Mouse (Mus musculus) heart, adult 18-20 months (tissue): ENCODE data around the gene Zbtb3. TPM values are rescaled to one million over a fixed set of nuclear protein-coding genes. Genes with fewer than 3 reads are reported as not detected.

Experiments used
- DNase-seq, 2 experiments: peaks; one replicate each; pipeline ENCODE4 v3.0.0; 2021 to 2022; ENCODE audit warnings: mixed read lengths in 1 of 2
- total RNA-seq, 2 experiments: library from RNA; stranded (reverse); gene quantifications; 2 replicates each; pipeline ENCODE4 v1.2.3; 2021

Gene Zbtb3
- total RNA-seq, 2 experiments from 2014 or later: 0.79 to 1.6 TPM

- DNase-seq: peak; percentile 83 to 86
Measured at GRCm38 (mm10) chr19:8839908-8840791, 37.8 kb downstream of the Zbtb3 start.

GRCm38 (mm10) chr19:8841012-8841411 is 38.7 kb downstream of the Zbtb3 start:
- DNase-seq: no peak

GRCm38 (mm10) chr19:8842961-8843360 is 40.6 kb downstream of the Zbtb3 start:
- peak; percentile 43 to 45 for DNase-seq

DNA sequence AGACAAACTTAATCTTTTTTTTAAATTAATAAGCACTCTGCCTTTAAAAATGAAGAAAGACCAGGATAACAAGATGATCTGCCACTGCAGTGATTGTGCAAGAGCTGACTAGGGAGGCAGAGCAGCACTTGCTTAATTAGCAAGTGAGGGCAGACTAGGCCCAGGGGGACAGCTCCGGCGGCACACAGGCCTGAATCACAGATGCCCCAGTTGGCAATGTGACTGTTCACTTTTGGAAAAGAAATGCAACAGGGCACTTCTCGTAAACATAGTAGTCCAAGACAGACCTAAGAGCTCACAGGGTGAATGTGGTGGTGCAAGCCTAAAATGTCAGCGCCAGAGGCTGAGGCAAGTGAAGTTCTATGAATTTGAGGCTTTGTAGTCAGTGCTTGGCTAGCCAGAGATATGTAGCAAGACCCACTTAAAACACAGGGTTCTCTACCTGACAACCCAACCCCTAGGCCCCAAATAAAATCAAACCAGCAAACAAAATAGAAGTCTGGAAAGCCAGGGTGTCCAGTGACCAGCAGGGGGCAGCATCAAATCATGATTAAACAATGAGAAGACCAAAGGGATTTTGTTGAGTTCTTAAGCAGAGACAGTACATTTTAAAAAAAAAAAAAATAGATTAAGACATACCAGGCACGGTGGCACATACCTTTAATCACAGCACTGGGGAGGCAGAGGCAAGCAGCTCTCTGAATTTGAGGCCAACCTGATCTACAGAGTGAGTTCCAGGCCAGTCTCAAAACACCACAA is 42.2 kb downstream of the Zbtb3 start:
- DNase-seq: peak; percentile 69 to 94

DNA sequence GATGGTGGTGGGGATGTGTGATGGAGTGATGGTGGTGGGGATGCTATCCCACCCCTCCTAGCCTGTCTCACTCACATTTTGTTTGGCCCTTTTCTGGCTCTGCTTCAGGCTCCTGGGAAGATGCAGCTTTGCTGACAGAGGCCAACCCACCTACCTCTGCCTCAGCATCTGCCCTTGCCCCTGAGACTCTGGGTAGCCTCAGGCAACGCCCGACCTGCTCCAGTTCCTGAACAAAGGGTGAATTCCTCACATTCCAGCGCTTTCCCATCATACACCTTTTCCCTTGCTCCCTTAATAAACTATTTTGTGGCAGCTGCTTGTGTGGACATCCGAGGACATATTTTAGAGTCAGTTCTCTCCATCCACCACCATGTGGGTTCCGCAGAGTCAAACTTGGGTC is 46.0 kb downstream of the Zbtb3 start:
- no peak for DNase-seq

GRCm38 (mm10) chr19:8850402-8850901 is 48.1 kb downstream of the Zbtb3 start, which contains the start of gene Lrrn4cl:
Lrrn4cl (plus strand) TSS chr19:8850768.
- DNase-seq: peak; percentile 47 to 72

GRCm38 (mm10) chr19:8851639-8852038 is 49.3 kb downstream of the Zbtb3 start:
- peak in 1 of 2 experiments; percentile 24 for DNase-seq

DNA sequence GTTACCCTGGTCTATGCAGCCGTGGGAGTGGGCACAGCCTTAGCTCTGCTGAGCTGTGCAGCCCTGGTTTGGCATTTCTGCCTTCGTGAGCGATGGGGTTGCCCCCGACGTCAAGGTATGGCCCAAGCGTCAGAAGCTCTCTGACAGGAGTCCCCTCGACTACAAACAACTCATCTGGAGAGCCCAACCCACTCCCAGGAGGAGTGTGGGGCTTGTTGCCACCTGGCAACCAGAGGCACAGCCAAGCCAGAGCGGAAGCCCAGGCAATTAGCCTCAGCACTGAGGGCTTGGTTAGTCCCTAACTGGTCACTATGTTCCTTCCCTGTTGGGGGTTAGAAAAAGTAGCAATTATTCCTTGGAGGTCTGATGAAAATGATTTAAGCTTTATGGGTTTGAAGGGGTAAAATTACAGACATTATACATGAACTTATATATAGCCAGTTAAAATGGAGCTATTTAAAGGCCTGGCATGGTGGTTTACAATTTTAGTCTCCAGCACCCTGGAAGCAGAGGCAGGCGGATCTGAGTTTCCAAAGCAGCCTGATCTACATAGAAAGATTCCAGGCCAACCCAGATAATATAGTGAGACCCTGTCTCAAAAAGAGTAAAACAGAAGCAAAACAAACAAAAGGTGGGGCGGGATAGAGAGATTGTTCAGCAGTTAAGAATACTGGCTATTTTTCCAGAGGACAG is 50.0 kb downstream of the Zbtb3 start:
- peak; percentile 53 to 59 for DNase-seq

GRCm38 (mm10) chr19:8853117-8853516 is 50.8 kb downstream of the Zbtb3 start:
- no peak for DNase-seq

Other genes with a start within 250 kb of the Zbtb3 start
- gene Slc22a8, start 211.3 kb upstream of the Zbtb3 start, total RNA-seq: not detected
- gene Slc22a6, start 184.5 kb upstream of the Zbtb3 start, total RNA-seq: not detected
- gene Chrm1, start 138.8 kb upstream of the Zbtb3 start, total RNA-seq: under 1 TPM in 1 of 2 experiments, not detected in 1; 0.10 TPM
- 10 to 100 TPM; 42.4 to 48.1 TPM for gene Slc3a2, start 79.2 kb upstream of the Zbtb3 start, total RNA-seq
- gene Wdr74, start 66.7 kb upstream of the Zbtb3 start, total RNA-seq: 10 to 100 TPM; 18.8 to 22.3 TPM
- under 1 TPM in 1 of 2 experiments, not detected in 1; 0.72 TPM for gene 1700092M07Rik, start 61.8 kb upstream of the Zbtb3 start, total RNA-seq
- 10 to 100 TPM; 21.3 to 27.1 TPM for gene Stx5a, start 61.1 kb upstream of the Zbtb3 start, total RNA-seq
- 10 to 100 TPM; 31.6 to 35.6 TPM for gene Nxf1, start 45.5 kb upstream of the Zbtb3 start, total RNA-seq
- gene Tmem223, start 31.6 kb upstream of the Zbtb3 start, total RNA-seq: 100 to 1,000 TPM; 133 to 134 TPM
- 10 to 100 TPM; 12.0 to 12.6 TPM for gene Tmem179b, start 28.1 kb upstream of the Zbtb3 start, total RNA-seq
- gene Taf6l, start 16.1 kb upstream of the Zbtb3 start, total RNA-seq: 1 to 10 TPM; 7.2 to 8.6 TPM
- gene Polr2g, start 4.0 kb upstream of the Zbtb3 start, total RNA-seq: 10 to 100 TPM; 58.3 to 60.9 TPM
- gene Ttc9c, start 16.8 kb downstream of the Zbtb3 start, total RNA-seq: 10 to 100 TPM; 13.6 to 18.3 TPM
- 10 to 100 TPM; 47.2 to 47.4 TPM for gene Hnrnpul2, start 17.5 kb downstream of the Zbtb3 start, total RNA-seq
- gene AC129217.1, start 27.2 kb downstream of the Zbtb3 start, total RNA-seq: not detected
- 10 to 100 TPM; 24.7 to 32.2 TPM for gene Bscl2, start 34.9 kb downstream of the Zbtb3 start, total RNA-seq
- not detected for gene Gng3, start 36.6 kb downstream of the Zbtb3 start, total RNA-seq
- 1 to 10 TPM; 2.3 to 3.6 TPM for gene Lrrn4cl, start 48.2 kb downstream of the Zbtb3 start, total RNA-seq
- 100 to 1,000 TPM; 125 to 132 TPM for gene Ubxn1, start 68.9 kb downstream of the Zbtb3 start, total RNA-seq
- 10 to 100 TPM; 55.9 to 62.8 TPM for gene Uqcc3, start 78.4 kb downstream of the Zbtb3 start, total RNA-seq
- 1 to 10 TPM; 1.6 to 3.8 TPM for gene Lbhd1, start 81.2 kb downstream of the Zbtb3 start, total RNA-seq
- not detected for gene Gm49403, start 81.4 kb downstream of the Zbtb3 start, total RNA-seq
- gene 1810009A15Rik, start 86.3 kb downstream of the Zbtb3 start, total RNA-seq: 10 to 100 TPM; 19.1 to 20.1 TPM
- gene Gm49416, start 86.4 kb downstream of the Zbtb3 start, total RNA-seq: 1 to 10 TPM in 1 of 2 experiments, not detected in 1; 3.4 TPM
- gene Ints5, start 90.5 kb downstream of the Zbtb3 start, total RNA-seq: 10 to 100 TPM; 11.2 to 11.5 TPM
- 10 to 100 TPM; 45.0 to 52.1 TPM for gene Ganab, start 95.5 kb downstream of the Zbtb3 start, total RNA-seq
- gene B3gat3, start 117.8 kb downstream of the Zbtb3 start, total RNA-seq: 10 to 100 TPM; 38.0 to 38.7 TPM
- gene Rom1, start 126.8 kb downstream of the Zbtb3 start, total RNA-seq: 10 to 100 TPM; 25.7 to 34.7 TPM
- gene Eml3, start 127.0 kb downstream of the Zbtb3 start, total RNA-seq: 1 to 10 TPM; 5.7 to 7.6 TPM
- 10 to 100 TPM; 28.8 to 30.1 TPM for gene Mta2, start 139.3 kb downstream of the Zbtb3 start, total RNA-seq
- gene Tut1, start 151.3 kb downstream of the Zbtb3 start, total RNA-seq: 1 to 10 TPM; 8.2 to 9.5 TPM
- gene Eef1g, start 164.5 kb downstream of the Zbtb3 start, total RNA-seq: 100 to 1,000 TPM; 239 to 257 TPM
- gene Ahnak, start 186.7 kb downstream of the Zbtb3 start, total RNA-seq: 100 to 1,000 TPM; 341 to 356 TPM